Mouse (Mus musculus): ENCODE data around the gene Gm5128.
"Not testable (repeated sequence)": the region's sequence is repeated elsewhere in the genome, so short reads cannot be mapped to it uniquely, and the experiment has no call there.

The Gm5128 gene

GRCm38 (mm10) chrX:135372984-135373383 is at the start of gene Gm5128:
Gene Gm5128 (plus strand): TSS chrX:135373284.
- DNase-seq (ENCODE audit: low read depth, low spot score), result not testable (repeated sequence)

- DNase-seq (ENCODE audit: low read depth, low spot score), result not testable (repeated sequence)
Observed at GRCm38 (mm10) chrX:135360685-135361084, 12.4 kb upstream of the Gm5128 start.

GRCm38 (mm10) chrX:135361943-135362342 is 11.1 kb upstream of the Gm5128 start:
- DNase-seq (ENCODE audit: low read depth, low spot score), result not testable (repeated sequence)

GRCm38 (mm10) chrX:135403578-135403977 is 30.5 kb downstream of the Gm5128 start:
- DNase-seq (ENCODE audit: low read depth, low spot score), result not testable (repeated sequence)

GRCm38 (mm10) chrX:135421203-135421602 is 48.1 kb downstream of the Gm5128 start:
- not testable (repeated sequence) for DNase-seq (ENCODE audit: low read depth, low spot score)

- not testable (repeated sequence) for DNase-seq (ENCODE audit: low read depth, low spot score)
Observed at GRCm38 (mm10) chrX:135421824-135422223, 48.7 kb downstream of the Gm5128 start.

- DNase-seq (ENCODE audit: low read depth, low spot score), result not testable (repeated sequence)
Observed at GRCm38 (mm10) chrX:135422473-135422872, 49.4 kb downstream of the Gm5128 start.

Data from ZHBTc4 (cell line).